Mouse (Mus musculus): ENCODE measurements at regions not wholly inside any gene's neighbourhood (a gene's known extent, or its start where the extent isn't known, plus 50 kb on each side); places are given as distances from the start of the nearest gene placed in this dataset.

- peak; percentile 33 to 44 for DNase-seq (ENCODE audit: low spot score in 2 of 2)
These were observed 205.2 kb upstream of the A230072I06Rik start for GRCm38 (mm10) chr8:12073311-12073999.

GRCm38 (mm10) chr8:12075943-12076342 is 202.7 kb upstream of the A230072I06Rik start:
- no peak for DNase-seq (ENCODE audit: low spot score in 2 of 2)

GRCm38 (mm10) chr8:12076811-12077375 is 201.7 kb upstream of the A230072I06Rik start:
- no peak for DNase-seq (ENCODE audit: low spot score in 2 of 2)

GRCm38 (mm10) chr8:12077896-12078295 is 200.7 kb upstream of the A230072I06Rik start:
- DNase-seq (ENCODE audit: low spot score in 2 of 2), result no peak

GRCm38 (mm10) chr8:12078679-12079566 is 199.7 kb upstream of the A230072I06Rik start:
- no peak for DNase-seq (ENCODE audit: low spot score in 2 of 2)

GRCm38 (mm10) chr8:12081536-12081935 is 197.1 kb upstream of the A230072I06Rik start:
- no peak for DNase-seq (ENCODE audit: low spot score in 2 of 2)

- no peak for DNase-seq (ENCODE audit: low spot score in 2 of 2)
These were observed 191.3 kb upstream of the A230072I06Rik start for GRCm38 (mm10) chr8:12087192-12087800.

GRCm38 (mm10) chr8:12100145-12100544 is 178.5 kb upstream of the A230072I06Rik start:
- DNase-seq (ENCODE audit: low spot score in 2 of 2), result no peak

GRCm38 (mm10) chr8:12103296-12103695 is 175.3 kb upstream of the A230072I06Rik start:
- no peak for DNase-seq (ENCODE audit: low spot score in 2 of 2)

GRCm38 (mm10) chr8:12105106-12105901 is 173.3 kb upstream of the A230072I06Rik start:
- no peak for DNase-seq (ENCODE audit: low spot score in 2 of 2)

GRCm38 (mm10) chr8:12108578-12108977 is 170.0 kb upstream of the A230072I06Rik start:
- DNase-seq (ENCODE audit: low spot score in 2 of 2), result no peak

- DNase-seq (ENCODE audit: low spot score in 2 of 2), result no peak
These were observed 167.0 kb upstream of the A230072I06Rik start for GRCm38 (mm10) chr8:12111626-12112025.

GRCm38 (mm10) chr8:12113023-12113422 is 165.6 kb upstream of the A230072I06Rik start:
- DNase-seq (ENCODE audit: low spot score in 2 of 2), result no peak

GRCm38 (mm10) chr8:12126374-12127001 is 152.1 kb upstream of the A230072I06Rik start:
- DNase-seq (ENCODE audit: low spot score in 2 of 2), result peak; percentile 37 to 40

- DNase-seq (ENCODE audit: low spot score in 2 of 2), result no peak
These were observed 151.4 kb upstream of the A230072I06Rik start for GRCm38 (mm10) chr8:12127106-12127800.

GRCm38 (mm10) chr8:12127801-12128490 is 150.7 kb upstream of the A230072I06Rik start:
- DNase-seq (ENCODE audit: low spot score in 2 of 2), result no peak

- DNase-seq (ENCODE audit: low spot score in 2 of 2), result no peak
These were observed 148.0 kb upstream of the A230072I06Rik start for GRCm38 (mm10) chr8:12130591-12130990.

GRCm38 (mm10) chr8:12134200-12134599 is 144.4 kb upstream of the A230072I06Rik start:
- DNase-seq (ENCODE audit: low spot score in 2 of 2), result no peak

- peak in 1 of 2 experiments; percentile 20 for DNase-seq (ENCODE audit: low spot score in 2 of 2)
These were observed 143.0 kb upstream of the A230072I06Rik start for GRCm38 (mm10) chr8:12135392-12136177.
